Mouse (Mus musculus) neural tube, embryonic 12.5 days (tissue): ENCODE data around the gene Lonp1. TPM values are rescaled to one million over a fixed set of nuclear protein-coding genes. Genes with fewer than 3 reads are reported as not detected.

Source experiments
- ATAC-seq: fragments of 200-750 bp; cut with Nextera tagmentation; 2 replicates; pipeline ENCODE4 v1.8.0; 2017; ENCODE audit warnings: low read depth, mild to moderate bottlenecking, moderate TSS enrichment, moderate library complexity; ENCODE audit not compliant: low FRiP score
- H3K27ac ChIP-seq: fragments of 300-500 bp; sonication (generic); 2 replicates; pipeline ENCODE4 v1.5.1; 2016
- H3K27me3 ChIP-seq: fragments of 300-500 bp; sonication (generic); replicated peaks from 2 replicates; pipeline ENCODE4 v1.6.1; 2016; ENCODE audit warnings: mild to moderate bottlenecking
- H3K36me3 ChIP-seq: fragments of 300-500 bp; sonication (generic); 2 replicates; pipeline ENCODE4 v1.6.1; 2016; ENCODE audit warnings: mild to moderate bottlenecking
- H3K4me1 ChIP-seq: fragments of 300-500 bp; sonication (generic); 2 replicates; pipeline ENCODE4 v1.6.1; 2016
- H3K4me2 ChIP-seq: fragments of 300-500 bp; sonication (generic); replicated peaks from 2 replicates; pipeline ENCODE4 v1.6.1; 2016; ENCODE audit warnings: mild to moderate bottlenecking
- H3K4me3 ChIP-seq: fragments of 300-500 bp; sonication (generic); 2 replicates; pipeline ENCODE4 v1.5.1; 2016
- H3K9ac ChIP-seq: fragments of 300-500 bp; sonication (generic); 2 replicates; pipeline ENCODE4 v1.6.1; 2016; ENCODE audit warnings: mild to moderate bottlenecking
- H3K9me3 ChIP-seq: fragments of 300-500 bp; sonication (generic); 2 replicates; pipeline ENCODE4 v1.6.1; 2016; ENCODE audit warnings: mild to moderate bottlenecking
- WGBS: fragments of 180-500 bp; shearing (Covaris S2); methylation state at CpG from one replicate; pipeline ENCODE4 v1.1.7; 2016; 5-methylcytosine and 5-hydroxymethylcytosine counted together
- polyA plus RNA-seq: library from polyadenylated mRNA; unstranded; fragments of >200 nt; fragmentation: Nextera tagmentation; extraction: Ambion mirVana; gene quantifications from 2 replicates; pipeline ENCODE4 v1.2.1, GENCODE M21; 2016

The Lonp1 gene
- polyA plus RNA-seq, 1 experiment from 2014 or later: 54.3 TPM

GRCm38 (mm10) chr17:56583071-56583470 is 43.6 kb downstream of the Lonp1 start:
- WGBS: 74% methylated on average over 1 of the region's 1 CpGs
- no peaks in the 10 kb centered on the region for H3K27me3 ChIP-seq
- H3K4me1 ChIP-seq: peaks cover 53% of the 10 kb centered on the region
- H3K36me3 ChIP-seq: peaks cover 67% of the 10 kb centered on the region
- no peak for ATAC-seq
- peak overlapping the region; percentile 88 for H3K9ac ChIP-seq
- no peaks in the 10 kb centered on the region for H3K9me3 ChIP-seq
- H3K4me3 ChIP-seq: peak overlapping the region; percentile 89
- no peak overlapping the region for H3K27ac ChIP-seq
- peak overlapping the region; percentile 74 for H3K4me2 ChIP-seq

GRCm38 (mm10) chr17:56572939-56573338 is 53.7 kb downstream of the Lonp1 start:
- 91% methylated on average over 3 of the region's 3 CpGs for WGBS
- Histone ChIP-seq H3K36me3 (peaks cover 91% of the 10 kb centered on the region), H3K9ac (no peak overlapping the region), H3K27ac (no peak overlapping the region), H3K9me3 (no peaks in the 10 kb centered on the region), H3K4me1 (peaks cover 3% of the 10 kb centered on the region; the same call in 1 of the 2 replicates), H3K4me2 (no peak overlapping the region), H3K27me3 (no peaks in the 10 kb centered on the region), H3K4me3 (no peak overlapping the region)
- no peak for ATAC-seq

- H3K4me3 ChIP-seq: no peak overlapping the region
- WGBS: 57% methylated on average over 1 of the region's 1 CpGs
- no peak overlapping the region for H3K27ac ChIP-seq
- no peak overlapping the region for H3K4me2 ChIP-seq
- H3K4me1 ChIP-seq: peaks cover 3% of the 10 kb centered on the region; the same call in 1 of the 2 replicates
- H3K27me3 ChIP-seq: no peaks in the 10 kb centered on the region
- H3K9me3 ChIP-seq: no peaks in the 10 kb centered on the region
- 0 out of 2 replicates have a peak, but pooled peaks have one; percentile 29 for ATAC-seq
- no peak overlapping the region for H3K9ac ChIP-seq
- peaks cover 91% of the 10 kb centered on the region for H3K36me3 ChIP-seq
Observed at GRCm38 (mm10) chr17:56572154-56572553, 54.5 kb downstream of the Lonp1 start.

GRCm38 (mm10) chr17:56570287-56570686 is 56.4 kb downstream of the Lonp1 start:
- no peak for ATAC-seq
- Histone ChIP-seq H3K4me3 (no peak overlapping the region), H3K36me3 (peaks cover 95% of the 10 kb centered on the region), H3K4me1 (peaks cover 3% of the 10 kb centered on the region; the same call in 1 of the 2 replicates), H3K9me3 (no peaks in the 10 kb centered on the region), H3K27me3 (no peaks in the 10 kb centered on the region), H3K27ac (no peak overlapping the region), H3K4me2 (no peak overlapping the region), H3K9ac (no peak overlapping the region)
- WGBS: 94% methylated on average over 4 of the region's 4 CpGs

GRCm38 (mm10) chr17:56567370-56567769 is 59.3 kb downstream of the Lonp1 start:
- no peaks in the 10 kb centered on the region for H3K4me1 ChIP-seq
- H3K4me2 ChIP-seq: no peak overlapping the region
- no peak overlapping the region for H3K27ac ChIP-seq
- H3K27me3 ChIP-seq: no peaks in the 10 kb centered on the region
- no peak for ATAC-seq
- H3K9me3 ChIP-seq: no peaks in the 10 kb centered on the region
- H3K4me3 ChIP-seq: no peak overlapping the region
- WGBS: over 99% methylated on average over 4 of the region's 4 CpGs
- peaks cover 97% of the 10 kb centered on the region for H3K36me3 ChIP-seq
- no peak overlapping the region for H3K9ac ChIP-seq

- Histone ChIP-seq H3K4me3 (no peak overlapping the region), H3K9me3 (no peaks in the 10 kb centered on the region), H3K36me3 (peaks cover 98% of the 10 kb centered on the region), H3K27me3 (no peaks in the 10 kb centered on the region), H3K27ac (no peak overlapping the region), H3K4me1 (no peaks in the 10 kb centered on the region), H3K4me2 (no peak overlapping the region), H3K9ac (no peak overlapping the region)
- no peak for ATAC-seq
- whole genome bisulfite sequencing: 88% methylated on average over 5 of the region's 5 CpGs
Observed at GRCm38 (mm10) chr17:56566918-56567317, 59.8 kb downstream of the Lonp1 start.

- H3K36me3 ChIP-seq: peaks cover 98% of the 10 kb centered on the region
- ATAC-seq: no peak
- H3K27ac ChIP-seq: no peak overlapping the region
- H3K4me3 ChIP-seq: no peak overlapping the region
- no peaks in the 10 kb centered on the region for H3K9me3 ChIP-seq
- H3K27me3 ChIP-seq: no peaks in the 10 kb centered on the region
- H3K4me1 ChIP-seq: no peaks in the 10 kb centered on the region
- no peak overlapping the region for H3K9ac ChIP-seq
- H3K4me2 ChIP-seq: no peak overlapping the region
- WGBS: 96% methylated on average over 29 of the region's 29 CpGs
Observed at GRCm38 (mm10) chr17:56566293-56566692, 60.4 kb downstream of the Lonp1 start.

Other genes starting within 250 kb of the Lonp1 start
- gene Ptprs, start 150.4 kb downstream of the Lonp1 start, polyA plus RNA-seq: 294 and 314 TPM in 2 replicates
- not detected in 2 replicates for gene Znrf4, start 114.5 kb downstream of the Lonp1 start, polyA plus RNA-seq
- gene Gm20219, start 72.5 kb downstream of the Lonp1 start, polyA plus RNA-seq: 1.1 and 1.4 TPM in 2 replicates
- 87.1 and 90.5 TPM in 2 replicates for gene Safb2, start 42.3 kb downstream of the Lonp1 start, polyA plus RNA-seq
- 140 and 162 TPM in 2 replicates for gene Safb, start 42.1 kb downstream of the Lonp1 start, polyA plus RNA-seq
- gene 2410015M20Rik, start 17.1 kb downstream of the Lonp1 start, polyA plus RNA-seq: 192 and 202 TPM in 2 replicates
- gene Rpl36, start 13.5 kb downstream of the Lonp1 start, polyA plus RNA-seq: 1,187 and 1,201 TPM in 2 replicates
- 0.93 and 1.5 TPM in 2 replicates for gene Catsperd, start 1.3 kb upstream of the Lonp1 start, polyA plus RNA-seq
- 105 and 106 TPM in 2 replicates for gene Ranbp3, start 46.4 kb upstream of the Lonp1 start, polyA plus RNA-seq
- 404 and 428 TPM in 2 replicates for gene Ndufa11, start 90.9 kb upstream of the Lonp1 start, polyA plus RNA-seq
- gene Vmac, start 91.1 kb upstream of the Lonp1 start, polyA plus RNA-seq: 15.0 and 16.3 TPM in 2 replicates
- 3.4 and 3.7 TPM in 2 replicates for gene Nrtn, start 130.6 kb upstream of the Lonp1 start, polyA plus RNA-seq
- 49.3 and 54.3 TPM in 2 replicates for gene Dus3l, start 137.9 kb upstream of the Lonp1 start, polyA plus RNA-seq
- 1.6 and 1.8 TPM in 2 replicates for gene Prr22, start 143.4 kb upstream of the Lonp1 start, polyA plus RNA-seq
- 4.9 and 6.0 TPM in 2 replicates for gene Rfx2, start 204.1 kb upstream of the Lonp1 start, polyA plus RNA-seq
- not detected in 2 replicates for gene Acsbg2, start 247.6 kb upstream of the Lonp1 start, polyA plus RNA-seq
- 0.16 and 0.42 TPM in 2 replicates for gene 1700061G19Rik, start 248.6 kb upstream of the Lonp1 start, polyA plus RNA-seq